Mouse (Mus musculus): ENCODE measurements around the gene Frmd4a. TPM values are rescaled to one million over a fixed set of nuclear protein-coding genes. Genes with fewer than 3 reads are reported as not detected.

Gene Frmd4a
- polyA plus RNA-seq, 1 experiment from 2014 or later: 6.6 TPM

DNA sequence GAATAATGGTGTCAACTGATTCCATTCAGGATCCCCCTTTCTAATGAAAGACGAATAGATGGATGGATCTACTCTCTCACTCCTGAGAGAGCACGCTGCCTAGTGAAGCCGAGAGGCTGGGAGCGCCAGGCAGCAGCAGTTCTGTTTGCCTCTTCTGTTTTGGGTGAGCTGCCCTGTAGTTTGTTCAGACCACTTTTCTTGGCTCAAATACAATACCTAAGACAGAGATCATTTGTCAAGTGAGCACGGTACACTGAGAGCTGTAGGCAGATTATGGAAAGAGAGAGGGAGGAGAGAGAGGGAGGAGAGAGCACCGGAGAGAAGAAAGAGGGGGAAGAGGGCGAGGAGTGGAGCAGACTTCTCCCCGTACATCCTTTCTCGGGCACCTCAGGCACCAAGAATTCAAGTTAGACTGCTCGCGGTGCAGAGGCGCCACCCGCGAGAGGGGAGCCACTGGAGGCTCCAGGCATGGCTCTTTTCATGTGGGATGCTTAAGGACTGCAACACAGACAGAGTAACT is 135.1 kb downstream of the Frmd4a start:
- no peaks in the 10 kb centered on the region for H3K9me3 ChIP-seq (ENCODE audit: low read length)
- peak overlapping the region; percentile 52 for H3K4me2 ChIP-seq (ENCODE audit: low read depth, low read length)
- peaks cover 4% of the 10 kb centered on the region; the same call in 1 of the 2 replicates for H3K27me3 ChIP-seq (ENCODE audit: insufficient read depth, low read length)
- WGBS (ENCODE audit: insufficient replicate concordance): 12% methylated on average over 14 of the region's 14 CpGs
- H3K9ac ChIP-seq (replicated peaks): no peak overlapping the region; the same call in 1 of the 2 replicates
- no peak overlapping the region for H3K27ac ChIP-seq (ENCODE audit: low read depth)
- TF ChIP-seq EP300 (IDR thresholded peaks at IDR 0.05; ENCODE audit: low read depth): no peak
- no peak for TF ChIP-seq CTCF (IDR thresholded peaks at IDR 0.05; ENCODE audit: low read depth)
- H3K4me3 ChIP-seq (ENCODE audit: low read depth, low read length): peak overlapping the region; percentile 28
- DNase-seq: no peak
- H3K36me3 ChIP-seq (replicated peaks; ENCODE audit: insufficient read depth, low read length): no peaks in the 10 kb centered on the region
- H3K4me1 ChIP-seq (ENCODE audit: insufficient read depth): no peaks in the 10 kb centered on the region
- ATAC-seq: no peak

DNA sequence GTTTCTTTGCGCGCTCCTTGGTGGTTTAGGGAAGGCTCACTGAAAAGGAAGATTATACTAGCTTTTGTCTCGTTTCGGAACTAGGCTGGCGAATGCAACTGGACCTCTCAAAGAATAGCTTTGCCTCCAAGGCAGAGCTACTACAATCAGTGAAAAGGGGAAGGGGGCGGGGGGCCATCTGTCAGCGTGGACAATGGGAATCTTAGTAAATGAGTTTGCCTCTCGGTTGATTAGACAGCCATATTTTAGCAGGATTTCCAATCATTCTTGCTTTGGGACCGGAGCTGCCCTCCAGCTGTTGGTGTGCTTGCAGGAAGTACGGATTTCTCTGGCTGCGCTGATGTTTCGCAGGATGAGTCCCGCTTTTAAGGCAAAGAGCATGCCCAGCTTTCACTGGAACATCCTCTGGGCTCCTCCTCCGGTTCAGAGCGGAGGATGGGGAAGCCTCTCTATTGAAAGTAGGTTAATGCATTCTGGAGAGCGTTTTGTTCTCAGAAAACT is 135.7 kb downstream of the Frmd4a start:
- ATAC-seq (no peak), DNase-seq (peak; percentile 16)
- Histone ChIP-seq H3K9me3 (ENCODE audit: low read length) (no peaks in the 10 kb centered on the region), H3K4me3 (ENCODE audit: low read depth, low read length) (peak overlapping the region; percentile 28), H3K27ac (ENCODE audit: low read depth) (no peak overlapping the region), H3K4me1 (ENCODE audit: insufficient read depth) (no peaks in the 10 kb centered on the region), H3K4me2 (ENCODE audit: low read depth, low read length) (peak overlapping the region; percentile 52), H3K36me3 (replicated peaks; ENCODE audit: insufficient read depth, low read length) (no peaks in the 10 kb centered on the region), H3K27me3 (ENCODE audit: insufficient read depth, low read length) (peaks cover 4% of the 10 kb centered on the region; the same call in 1 of the 2 replicates), H3K9ac (replicated peaks) (no peak overlapping the region; the same call in 1 of the 2 replicates)
- no peak for TF ChIP-seq EP300 (IDR thresholded peaks at IDR 0.05; ENCODE audit: low read depth)
- no peak for TF ChIP-seq CTCF (IDR thresholded peaks at IDR 0.05; ENCODE audit: low read depth)
- 5% methylated on average over 16 of the region's 16 CpGs for WGBS (ENCODE audit: insufficient replicate concordance)

DNA sequence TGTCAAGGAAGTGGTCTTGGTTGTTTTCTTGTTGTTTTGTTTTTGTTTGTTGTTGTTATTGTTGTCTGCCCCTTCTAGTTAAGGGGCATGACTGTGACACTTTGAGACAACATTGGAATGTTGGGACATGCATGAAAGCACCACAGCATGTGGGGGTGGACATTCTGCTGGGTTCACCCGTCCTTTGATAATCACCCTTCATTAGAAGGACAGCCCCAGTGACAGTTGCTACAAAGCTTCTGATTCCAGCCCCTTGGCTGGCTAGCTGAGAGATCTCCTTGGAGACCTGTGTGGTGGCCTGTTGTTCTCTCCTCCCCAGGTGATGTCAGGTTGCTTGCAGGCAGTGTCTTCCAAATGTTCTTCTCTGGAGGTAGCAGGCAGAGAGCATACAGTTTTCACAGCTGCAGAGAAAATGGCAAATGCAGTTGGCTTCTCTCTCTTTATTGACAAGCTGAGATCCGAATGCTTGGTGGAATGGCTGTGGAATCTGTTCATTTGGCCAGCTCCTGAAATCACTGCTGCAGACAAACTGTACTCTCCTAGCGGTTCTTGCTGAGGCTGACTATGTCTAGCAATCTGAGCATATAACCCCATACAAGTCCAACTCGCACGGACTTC is 136.6 kb downstream of the Frmd4a start:
- Histone ChIP-seq H3K4me3 (ENCODE audit: low read depth, low read length) (no peak overlapping the region), H3K4me1 (ENCODE audit: insufficient read depth) (no peaks in the 10 kb centered on the region), H3K9me3 (ENCODE audit: low read length) (no peaks in the 10 kb centered on the region), H3K9ac (replicated peaks) (no peak overlapping the region), H3K36me3 (replicated peaks; ENCODE audit: insufficient read depth, low read length) (no peaks in the 10 kb centered on the region), H3K27me3 (ENCODE audit: insufficient read depth, low read length) (peaks cover 4% of the 10 kb centered on the region; the same call in 1 of the 2 replicates), H3K27ac (ENCODE audit: low read depth) (peak overlapping the region; percentile 39; the same call in 1 of the 2 replicates), H3K4me2 (ENCODE audit: low read depth, low read length) (no peak overlapping the region)
- ATAC-seq (no peak; the same call in 1 of the 2 replicates), DNase-seq (no peak)
- WGBS (ENCODE audit: insufficient replicate concordance): 66% methylated on average over 5 of the region's 5 CpGs
- TF ChIP-seq CTCF (IDR thresholded peaks at IDR 0.05; ENCODE audit: low read depth) (no peak), EP300 (IDR thresholded peaks at IDR 0.05; ENCODE audit: low read depth) (no peak)

DNA sequence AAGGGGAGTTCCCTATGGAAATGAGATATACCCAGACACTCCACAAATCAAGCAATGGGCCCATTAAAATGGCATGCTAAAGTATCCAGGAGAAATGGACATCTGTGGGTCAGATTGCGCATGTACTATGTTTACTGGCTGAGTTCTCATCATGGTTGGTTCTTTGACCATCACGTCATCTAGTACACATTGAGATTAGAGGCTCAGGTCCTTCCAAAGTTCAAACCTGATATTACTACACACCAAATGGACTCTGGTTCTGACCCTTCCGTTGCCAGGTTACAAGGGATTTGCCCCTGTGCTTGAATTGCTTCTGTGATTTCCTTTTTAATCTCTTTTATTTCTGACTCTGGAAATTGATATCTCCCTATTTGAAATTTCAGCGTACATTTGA is 137.1 kb downstream of the Frmd4a start:
- Histone ChIP-seq H3K27ac (ENCODE audit: low read depth) (peak overlapping the region; percentile 39; the same call in 1 of the 2 replicates), H3K4me3 (ENCODE audit: low read depth, low read length) (no peak overlapping the region), H3K4me2 (ENCODE audit: low read depth, low read length) (no peak overlapping the region), H3K36me3 (replicated peaks; ENCODE audit: insufficient read depth, low read length) (no peaks in the 10 kb centered on the region), H3K9me3 (ENCODE audit: low read length) (no peaks in the 10 kb centered on the region), H3K27me3 (ENCODE audit: insufficient read depth, low read length) (peaks cover 4% of the 10 kb centered on the region; the same call in 1 of the 2 replicates), H3K9ac (replicated peaks) (no peak overlapping the region), H3K4me1 (ENCODE audit: insufficient read depth) (no peaks in the 10 kb centered on the region)
- ATAC-seq (peak; percentile 97), DNase-seq (no peak)
- 61% methylated on average over 4 of the region's 4 CpGs for WGBS (ENCODE audit: insufficient replicate concordance)
- TF ChIP-seq EP300 (IDR thresholded peaks at IDR 0.05; ENCODE audit: low read depth): no peak
- no peak for TF ChIP-seq CTCF (IDR thresholded peaks at IDR 0.05; ENCODE audit: low read depth)

DNA sequence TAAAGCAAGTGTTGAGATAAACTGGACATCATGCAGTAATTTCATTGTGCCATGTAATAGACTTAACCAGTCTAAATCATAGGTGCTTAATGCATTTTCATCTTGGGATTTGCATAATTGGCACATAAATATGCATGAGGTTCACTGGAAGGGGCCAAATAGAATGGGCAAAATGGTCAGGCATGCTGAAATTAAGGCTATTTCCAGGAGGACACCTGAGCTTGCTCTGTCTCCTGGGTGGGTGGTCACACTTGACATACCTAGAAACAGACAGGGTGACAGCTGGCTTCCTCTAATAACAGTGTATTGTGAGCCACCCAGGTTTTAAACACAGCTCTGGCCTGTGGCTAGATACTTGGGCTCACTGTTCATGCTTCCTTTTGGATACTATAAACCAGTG is 137.9 kb downstream of the Frmd4a start:
- H3K4me3 ChIP-seq (ENCODE audit: low read depth, low read length): no peak overlapping the region
- DNase-seq (no peak), ATAC-seq (no peak)
- TF ChIP-seq CTCF (IDR thresholded peaks at IDR 0.05; ENCODE audit: low read depth): no peak
- no peak for TF ChIP-seq EP300 (IDR thresholded peaks at IDR 0.05; ENCODE audit: low read depth)
- no peaks in the 10 kb centered on the region for H3K9me3 ChIP-seq (ENCODE audit: low read length)
- no peak overlapping the region for H3K4me2 ChIP-seq (ENCODE audit: low read depth, low read length)
- H3K9ac ChIP-seq (replicated peaks): no peak overlapping the region
- peaks cover 4% of the 10 kb centered on the region; the same call in 1 of the 2 replicates for H3K27me3 ChIP-seq (ENCODE audit: insufficient read depth, low read length)
- no peaks in the 10 kb centered on the region for H3K36me3 ChIP-seq (replicated peaks; ENCODE audit: insufficient read depth, low read length)
- no peak overlapping the region for H3K27ac ChIP-seq (ENCODE audit: low read depth)
- H3K4me1 ChIP-seq (ENCODE audit: insufficient read depth): no peaks in the 10 kb centered on the region

DNA sequence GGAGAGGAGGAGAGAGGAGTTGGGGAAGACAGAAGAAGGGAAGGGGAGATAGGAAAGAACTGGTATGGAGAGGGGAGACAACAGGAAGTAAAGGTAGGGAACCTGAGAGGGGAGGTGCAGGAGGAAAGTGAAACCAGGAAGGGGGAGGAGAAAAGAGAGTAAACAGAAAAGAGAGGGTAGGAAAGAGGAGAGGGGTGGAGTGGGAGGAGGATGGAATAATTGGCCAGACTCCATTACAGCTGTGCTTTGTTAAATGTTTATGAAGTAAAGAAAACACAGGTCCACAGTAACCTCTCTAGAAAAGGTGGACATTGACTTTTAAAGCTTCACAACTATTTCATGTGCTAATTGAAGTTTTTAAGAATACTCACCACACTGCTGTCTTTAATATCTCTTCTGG is 139.0 kb downstream of the Frmd4a start:
- Histone ChIP-seq H3K4me1 (ENCODE audit: insufficient read depth) (no peaks in the 10 kb centered on the region), H3K4me3 (ENCODE audit: low read depth, low read length) (no peak overlapping the region), H3K4me2 (ENCODE audit: low read depth, low read length) (no peak overlapping the region), H3K36me3 (replicated peaks; ENCODE audit: insufficient read depth, low read length) (no peaks in the 10 kb centered on the region), H3K9ac (replicated peaks) (no peak overlapping the region), H3K27ac (ENCODE audit: low read depth) (no peak overlapping the region), H3K27me3 (ENCODE audit: insufficient read depth, low read length) (peaks cover 4% of the 10 kb centered on the region; the same call in 1 of the 2 replicates), H3K9me3 (ENCODE audit: low read length) (no peaks in the 10 kb centered on the region)
- no peak for DNase-seq
- no peak for ATAC-seq
- TF ChIP-seq CTCF (IDR thresholded peaks at IDR 0.05; ENCODE audit: low read depth) (no peak), EP300 (IDR thresholded peaks at IDR 0.05; ENCODE audit: low read depth) (no peak)

Measured in liver, postnatal 0 days (tissue).